Mouse (Mus musculus) liver, embryonic 13.5 days (tissue): ENCODE measurements around the gene Araf. TPM values are rescaled to one million over a fixed set of nuclear protein-coding genes. Genes with fewer than 3 reads are reported as not detected.
A peak's percentile ranks its signal among the peaks of the same experiment; 100 is the strongest.

Source experiments
- ATAC-seq: fragments of 200-750 bp; cut with Nextera tagmentation; 2 replicates; pipeline ENCODE4 v1.8.0; 2017; ENCODE audit warnings: low read depth, mild to moderate bottlenecking, moderate number of reproducible peaks, moderate library complexity
- DNase-seq: peaks from one replicate; pipeline ENCODE4 v3.0.0; 2022
- H3K27ac ChIP-seq: fragments of 300-500 bp; sonication (generic); 2 replicates; pipeline ENCODE4 v1.5.1; 2015; ENCODE audit warnings: moderate library complexity, mild to moderate bottlenecking, inconsistent platforms
- H3K27me3 ChIP-seq: fragments of 300-500 bp; sonication (generic); 2 replicates; pipeline ENCODE4 v1.6.1; 2015; ENCODE audit warnings: mild to moderate bottlenecking, inconsistent platforms
- H3K36me3 ChIP-seq: fragments of 300-500 bp; sonication (generic); 2 replicates; pipeline ENCODE4 v1.6.1; 2015; ENCODE audit warnings: mild to moderate bottlenecking, inconsistent platforms
- H3K4me1 ChIP-seq: fragments of 300-500 bp; sonication (generic); replicated peaks from 2 replicates; pipeline ENCODE4 v1.6.1; 2015; ENCODE audit warnings: inconsistent platforms
- H3K4me2 ChIP-seq: fragments of 300-500 bp; sonication (generic); 2 replicates; pipeline ENCODE4 v1.6.1; 2015; ENCODE audit warnings: inconsistent platforms, mild to moderate bottlenecking, moderate library complexity
- H3K4me3 ChIP-seq: fragments of 300-500 bp; sonication (generic); replicated peaks from 2 replicates; pipeline ENCODE4 v1.5.1; 2015; ENCODE audit warnings: mild to moderate bottlenecking, inconsistent platforms
- H3K9ac ChIP-seq: fragments of 300-500 bp; sonication (generic); 2 replicates; pipeline ENCODE4 v1.6.1; 2015; ENCODE audit warnings: mild to moderate bottlenecking, inconsistent platforms
- H3K9me3 ChIP-seq: fragments of 300-500 bp; sonication (generic); replicated peaks from 2 replicates; pipeline ENCODE4 v1.6.1; 2016; ENCODE audit warnings: inconsistent platforms
- WGBS: fragments of 180-500 bp; shearing (Covaris S2); methylation state at CpG from one replicate; pipeline ENCODE4 v1.1.7; 2015; ENCODE audit not compliant: insufficient replicate concordance; 5-methylcytosine and 5-hydroxymethylcytosine counted together
- polyA plus RNA-seq: library from polyadenylated mRNA; unstranded; fragments of >200 nt; fragmentation: Nextera tagmentation; extraction: Ambion mirVana; gene quantifications from 2 replicates; pipeline ENCODE4 v1.2.1, GENCODE M21; 2015

Araf gene
- polyA plus RNA-seq, 1 experiment from 2014 or later, result 43.1 TPM

- ATAC-seq (peak; percentile 98), DNase-seq (peak; percentile 89)
- H3K4me3 ChIP-seq, result peak overlapping the region; percentile 70
- H3K9ac ChIP-seq, result peak overlapping the region; percentile 77
- 17% methylated on average over 42 of the region's 42 CpGs for WGBS
- peaks cover 8% of the 10 kb centered on the region for H3K4me1 ChIP-seq
- H3K4me2 ChIP-seq, result peak overlapping the region; percentile 71
- H3K36me3 ChIP-seq, result peaks cover 25% of the 10 kb centered on the region
- H3K9me3 ChIP-seq, result no peaks in the 10 kb centered on the region
- 0 out of 2 replicates have a peak overlapping the region, but pooled peaks have one; percentile 3 for H3K27ac ChIP-seq
- H3K27me3 ChIP-seq, result no peaks in the 10 kb centered on the region
Observed at GRCm38 (mm10) chrX:20848256-20848984, 50.8 kb downstream of the Araf start.

GRCm38 (mm10) chrX:20853794-20854193 lies 56.2 kb downstream of the Araf start:
- DNase-seq (no peak), ATAC-seq (no peak)
- peaks cover 10% of the 10 kb centered on the region for H3K4me1 ChIP-seq
- H3K4me3 ChIP-seq, result no peak overlapping the region
- no peak overlapping the region for H3K4me2 ChIP-seq
- peaks cover 57% of the 10 kb centered on the region for H3K36me3 ChIP-seq
- 86% methylated on average over 7 of the region's 7 CpGs for WGBS
- no peaks in the 10 kb centered on the region for H3K27me3 ChIP-seq
- no peak overlapping the region for H3K27ac ChIP-seq
- H3K9me3 ChIP-seq, result no peaks in the 10 kb centered on the region
- no peak overlapping the region for H3K9ac ChIP-seq

GRCm38 (mm10) chrX:20861453-20862104 lies 64.0 kb downstream of the Araf start:
- Histone ChIP-seq H3K27ac (no peak overlapping the region), H3K4me3 (no peak overlapping the region), H3K27me3 (no peaks in the 10 kb centered on the region), H3K4me2 (no peak overlapping the region), H3K36me3 (peaks cover 13% of the 10 kb centered on the region), H3K4me1 (peaks cover 6% of the 10 kb centered on the region; the same call in 1 of the 2 replicates), H3K9ac (no peak overlapping the region), H3K9me3 (no peaks in the 10 kb centered on the region)
- WGBS, result 47% methylated on average over 5 of the region's 5 CpGs
- ATAC-seq, result no peak
- DNase-seq, result no peak

- Histone ChIP-seq H3K4me2 (no peak overlapping the region), H3K4me1 (peaks cover 6% of the 10 kb centered on the region; the same call in 1 of the 2 replicates), H3K36me3 (peaks cover 12% of the 10 kb centered on the region), H3K4me3 (no peak overlapping the region), H3K27ac (no peak overlapping the region), H3K9me3 (no peaks in the 10 kb centered on the region), H3K27me3 (no peaks in the 10 kb centered on the region), H3K9ac (no peak overlapping the region)
- 42% methylated on average over 29 of the region's 29 CpGs for WGBS
- ATAC-seq (peak; percentile 40), DNase-seq (no peak)
Observed at GRCm38 (mm10) chrX:20862105-20863065, 64.8 kb downstream of the Araf start.

GRCm38 (mm10) chrX:20863161-20864101 lies 65.8 kb downstream of the Araf start:
- H3K9me3 ChIP-seq, result no peaks in the 10 kb centered on the region
- no peak overlapping the region for H3K9ac ChIP-seq
- ATAC-seq, result no peak
- no peaks in the 10 kb centered on the region for H3K27me3 ChIP-seq
- H3K4me3 ChIP-seq, result no peak overlapping the region
- peaks cover 6% of the 10 kb centered on the region; the same call in 1 of the 2 replicates for H3K4me1 ChIP-seq
- DNase-seq, result no peak
- 0 out of 2 replicates have a peak, but pooled peaks cover 3% of the 10 kb centered on the region for H3K36me3 ChIP-seq
- no peak overlapping the region for H3K4me2 ChIP-seq
- no peak overlapping the region for H3K27ac ChIP-seq
- 49% methylated on average over 9 of the region's 9 CpGs for WGBS

- H3K27ac ChIP-seq, result no peak overlapping the region
Observed at GRCm38 (mm10) chrX:20868091-20868490, 70.5 kb downstream of the Araf start.

GRCm38 (mm10) chrX:20869203-20869602 lies 71.6 kb downstream of the Araf start:
- Histone ChIP-seq H3K27ac (no peak overlapping the region), H3K9ac (no peak overlapping the region), H3K4me1 (no peaks in the 10 kb centered on the region), H3K36me3 (no peaks in the 10 kb centered on the region), H3K9me3 (no peaks in the 10 kb centered on the region), H3K4me2 (no peak overlapping the region), H3K4me3 (no peak overlapping the region), H3K27me3 (0 out of 2 replicates have a peak, but pooled peaks cover 11% of the 10 kb centered on the region)
- DNase-seq (no peak), ATAC-seq (no peak)
- 61% methylated on average over 1 of the region's 1 CpGs for WGBS

More at GRCm38 (mm10) chrX:20868091-20868490, 70.5 kb downstream of the Araf start:
- no peak for ATAC-seq
- no peak for DNase-seq
- Histone ChIP-seq H3K9me3 (no peaks in the 10 kb centered on the region), H3K4me1 (no peaks in the 10 kb centered on the region), H3K36me3 (no peaks in the 10 kb centered on the region), H3K27me3 (0 out of 2 replicates have a peak, but pooled peaks cover 11% of the 10 kb centered on the region), H3K4me3 (no peak overlapping the region), H3K4me2 (no peak overlapping the region), H3K9ac (no peak overlapping the region)
- WGBS, result 50% methylated on average over 4 of the region's 4 CpGs

GRCm38 (mm10) chrX:20869962-20870513 lies 72.4 kb downstream of the Araf start, which contains the start of gene Timp1:
Gene Timp1, plus strand, starts transcription at chrX:20870166.
- WGBS, result 9% methylated on average over 18 of the region's 18 CpGs
- no peak within 1 kb of the TSS for H3K27ac ChIP-seq
- H3K4me1 ChIP-seq, result no peaks in the 10 kb centered on the region
- peak within 1 kb of the TSS; percentile 30; the same call in 1 of the 2 replicates for H3K4me2 ChIP-seq
- H3K9me3 ChIP-seq, result no peaks in the 10 kb centered on the region
- H3K9ac ChIP-seq, result no peak within 1 kb of the TSS
- no peak for ATAC-seq
- H3K36me3 ChIP-seq, result no peaks in the 10 kb centered on the region
- no peak for DNase-seq
- peak within 1 kb of the TSS; percentile 19; the same call in 1 of the 2 replicates for H3K4me3 ChIP-seq
- H3K27me3 ChIP-seq, result 0 out of 2 replicates have a peak, but pooled peaks cover 11% of the 10 kb centered on the region

- ATAC-seq (no peak), DNase-seq (no peak)
- Histone ChIP-seq H3K36me3 (no peaks in the 10 kb centered on the region), H3K4me3 (no peak overlapping the region), H3K9me3 (no peaks in the 10 kb centered on the region), H3K27me3 (0 out of 2 replicates have a peak, but pooled peaks cover 11% of the 10 kb centered on the region), H3K4me2 (no peak overlapping the region), H3K27ac (no peak overlapping the region), H3K4me1 (no peaks in the 10 kb centered on the region), H3K9ac (no peak overlapping the region)
- WGBS, result 37% methylated on average over 11 of the region's 11 CpGs
Observed at GRCm38 (mm10) chrX:20872928-20873500, 75.4 kb downstream of the Araf start.
